Mouse (Mus musculus) CD4-positive, CD25-positive, alpha-beta regulatory T cell, adult 9 weeks (primary cell): ENCODE measurements around the gene Fam216a. TPM values are rescaled to one million over a fixed set of nuclear protein-coding genes. Genes with fewer than 3 reads are reported as not detected.

Experiments used
- polyA plus RNA-seq: library from polyadenylated mRNA; unstranded; fragments of 100-300 nt; shearing (Covaris generic); gene quantifications from one replicate; pipeline ENCODE4 v1.2.1, GENCODE M21; 2017

Fam216a gene
- 12.7 TPM for polyA plus RNA-seq

GRCm38 (mm10) chr5:122372192-122372769, at the start of gene Fam216a:
TSS of gene Fam216a (minus strand) at chr5:122372364.

GRCm38 (mm10) chr5:122421271-122422068, 49.3 kb upstream of the Fam216a start, which contains the start of gene Anapc7:
TSS of gene Anapc7 (plus strand) at chr5:122421693.

GRCm38 (mm10) chr5:122391786-122392180, 19.6 kb upstream of the Fam216a start, which contains the start of gene Arpc3:
TSS of gene Arpc3 (plus strand) at chr5:122391878.

GRCm38 (mm10) chr5:122371591-122372191, 473 bp downstream of the Fam216a start, which contains the start of gene Gpn3:
TSS of gene Gpn3 (plus strand) at chr5:122371876.

GRCm38 (mm10) chr5:122353807-122354491, 18.2 kb downstream of the Fam216a start, which contains the start of the genes Rad9b and Vps29:
TSS of gene Rad9b (minus strand) at chr5:122354233.
TSS of gene Vps29 (plus strand) at chr5:122354369.

Other genes starting within 250 kb of the Fam216a start
- gene Ccdc63, start 231.5 kb downstream of the Fam216a start, polyA plus RNA-seq = 0.67 TPM
- gene Ppp1cc, start 214.1 kb downstream of the Fam216a start, polyA plus RNA-seq = 51.6 TPM
- 125 TPM for gene Hvcn1, start 165.6 kb downstream of the Fam216a start, polyA plus RNA-seq
- 2.4 TPM for gene Tctn1, start 107.9 kb downstream of the Fam216a start, polyA plus RNA-seq
- 14.5 TPM for gene Pptc7, start 88.0 kb downstream of the Fam216a start, polyA plus RNA-seq
- 11.2 TPM for gene Rad9b, start 18.1 kb downstream of the Fam216a start, polyA plus RNA-seq
- 158 TPM for gene Vps29, start 18.0 kb downstream of the Fam216a start, polyA plus RNA-seq
- gene Gpn3, start 488 bp downstream of the Fam216a start, polyA plus RNA-seq = 77.2 TPM
- 568 TPM for gene Arpc3, start 19.5 kb upstream of the Fam216a start, polyA plus RNA-seq
- gene Anapc7, start 49.3 kb upstream of the Fam216a start, polyA plus RNA-seq = 40.0 TPM
- gene Atp2a2, start 129.9 kb upstream of the Fam216a start, polyA plus RNA-seq = 7.2 TPM
- gene Ift81, start 242.2 kb upstream of the Fam216a start, polyA plus RNA-seq = 4.3 TPM